Mouse (Mus musculus) embryo, embryonic 9.5 days (tissue): ENCODE results near the gene Mybphl.
A peak's percentile ranks its signal among the peaks of the same experiment; 100 is the strongest.

Experiments used
- DNase-seq: peaks from one replicate; pipeline ENCODE4 v3.0.0-alpha.2; 2017; ENCODE audit errors: extremely low spot score

Mybphl gene

GRCm38 (mm10) chr3:108372274-108372673 lies 7.6 kb downstream of the Mybphl start:
- DNase-seq: no peak

DNA sequence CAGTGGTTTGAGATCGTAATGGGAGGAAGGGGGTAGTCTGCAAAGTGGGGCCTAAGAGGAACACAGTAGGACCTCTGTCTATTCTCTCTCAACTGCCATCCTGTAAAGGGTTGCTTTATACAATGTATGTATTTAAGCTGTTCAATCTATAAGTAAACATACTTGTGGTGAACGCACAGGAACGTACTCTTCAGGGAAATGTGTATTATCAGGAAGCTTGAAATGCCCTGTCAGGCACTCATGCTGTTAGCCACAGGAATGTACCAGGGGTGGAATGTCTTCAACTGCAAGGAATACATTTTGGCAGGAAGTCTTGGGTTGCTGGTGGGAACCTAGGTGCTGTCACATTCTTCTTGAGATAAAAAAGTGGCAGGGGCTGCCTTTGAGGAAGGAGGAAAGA lies 8.0 kb downstream of the Mybphl start:
- DNase-seq: no peak

DNA sequence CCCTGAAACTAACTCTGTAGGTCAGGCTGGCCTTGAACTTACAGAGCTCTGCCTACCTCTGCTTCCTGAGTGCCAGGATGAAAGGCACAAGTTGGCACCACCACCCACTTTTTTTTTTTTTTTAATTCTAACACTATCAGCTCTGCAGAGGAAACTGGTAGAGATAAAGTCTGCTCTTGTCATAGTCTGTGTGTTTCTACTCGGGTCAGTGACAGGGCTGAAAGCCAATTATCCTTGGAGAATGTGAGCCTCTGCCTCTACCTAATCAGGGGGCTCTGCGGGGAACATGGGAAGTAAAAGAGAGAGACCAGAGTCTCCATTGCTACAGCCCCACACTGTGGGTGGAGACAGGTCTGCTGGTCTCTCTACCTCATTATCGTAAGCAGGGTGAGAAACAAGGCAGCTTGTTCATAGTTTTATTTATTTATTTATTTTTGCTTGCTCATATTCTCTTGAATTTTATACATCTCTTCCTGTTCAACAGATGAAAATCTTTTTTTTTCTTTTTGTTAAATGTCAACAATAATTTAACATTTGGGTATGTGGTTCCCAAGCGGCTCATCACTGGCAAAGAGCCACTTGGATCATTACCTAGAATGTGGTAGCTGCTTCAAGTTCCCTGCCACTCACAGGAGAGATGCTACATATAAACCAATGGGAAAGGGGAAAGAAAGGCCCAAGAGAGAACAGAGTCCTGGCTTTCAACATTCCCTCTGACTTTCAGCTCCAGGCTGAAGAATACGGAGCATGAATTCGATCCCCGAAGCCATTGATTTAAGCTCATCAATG lies 14.4 kb downstream of the Mybphl start:
- DNase-seq: no peak

GRCm38 (mm10) chr3:108380695-108381094 lies 16.0 kb downstream of the Mybphl start:
- DNase-seq: no peak

- no peak for DNase-seq
Measured at GRCm38 (mm10) chr3:108381945-108382875, 17.5 kb downstream of the Mybphl start.

DNA sequence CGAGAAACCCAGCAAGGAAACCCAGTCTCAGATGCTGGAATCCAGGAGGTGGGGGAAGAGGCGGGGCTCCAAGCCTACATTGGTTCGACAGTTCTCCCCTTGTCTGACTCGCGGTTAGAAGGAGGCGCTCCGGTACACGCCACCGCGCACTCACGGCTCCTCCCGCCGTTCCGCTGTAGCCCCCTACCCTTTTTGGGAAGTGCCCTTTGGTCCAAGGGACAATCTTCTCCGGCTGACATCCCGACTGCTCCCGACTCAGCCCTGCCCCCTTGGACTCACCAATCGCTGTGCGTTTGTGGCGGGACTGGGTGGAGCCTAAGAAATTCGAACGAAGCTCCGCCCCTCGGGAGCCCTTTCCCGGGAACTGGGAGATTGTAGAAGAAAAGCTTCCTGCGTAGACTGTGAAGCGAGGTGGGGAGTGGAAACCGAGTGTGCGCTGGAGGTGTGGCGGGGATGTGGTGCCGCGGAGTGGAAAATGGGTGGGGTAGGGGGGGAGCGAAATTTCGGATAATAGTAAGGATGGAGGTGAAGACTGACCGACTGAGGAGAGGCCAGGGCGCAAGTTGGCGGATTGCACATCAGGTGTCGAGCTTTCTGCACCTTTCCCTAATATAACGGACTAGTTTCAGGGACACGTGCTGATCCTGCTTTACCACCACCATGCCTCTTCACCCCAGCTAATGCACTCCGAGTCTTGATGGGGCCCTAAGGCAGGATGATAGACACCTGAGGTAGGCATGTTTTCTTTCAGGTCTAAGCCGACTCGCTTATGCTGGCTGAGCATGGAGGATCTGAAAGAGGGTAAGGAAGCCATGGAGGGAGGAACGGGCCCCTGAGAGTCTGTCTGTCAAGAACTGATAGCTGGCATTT lies 19.0 kb downstream of the Mybphl start, which contains the start of gene Psrc1:
Gene Psrc1 (plus strand): TSS at position 355 of the 870 bp plus-strand sequence.
- DNase-seq: peak; percentile 91

GRCm38 (mm10) chr3:108384425-108384824 lies 19.7 kb downstream of the Mybphl start:
- no peak for DNase-seq

DNA sequence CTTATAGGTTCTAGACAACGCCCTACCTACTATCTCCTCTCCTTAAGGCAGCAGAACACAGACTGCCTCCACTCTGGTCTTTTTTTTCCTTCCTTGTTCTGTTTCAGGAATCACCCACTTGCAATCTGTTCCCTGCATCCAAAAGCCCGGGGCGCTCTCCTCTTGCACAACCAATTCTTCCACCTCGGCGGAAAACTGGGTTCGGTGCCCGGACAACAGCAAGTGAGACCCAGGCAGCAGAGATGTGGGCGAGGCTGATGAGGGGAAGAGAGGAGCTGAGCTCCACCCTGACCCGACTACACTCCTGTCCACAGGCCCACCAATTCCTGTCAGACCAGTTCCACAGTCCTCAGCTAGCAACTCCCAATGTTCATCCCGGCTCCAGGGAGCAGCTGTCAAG lies 21.5 kb downstream of the Mybphl start:
- DNase-seq: no peak

DNA sequence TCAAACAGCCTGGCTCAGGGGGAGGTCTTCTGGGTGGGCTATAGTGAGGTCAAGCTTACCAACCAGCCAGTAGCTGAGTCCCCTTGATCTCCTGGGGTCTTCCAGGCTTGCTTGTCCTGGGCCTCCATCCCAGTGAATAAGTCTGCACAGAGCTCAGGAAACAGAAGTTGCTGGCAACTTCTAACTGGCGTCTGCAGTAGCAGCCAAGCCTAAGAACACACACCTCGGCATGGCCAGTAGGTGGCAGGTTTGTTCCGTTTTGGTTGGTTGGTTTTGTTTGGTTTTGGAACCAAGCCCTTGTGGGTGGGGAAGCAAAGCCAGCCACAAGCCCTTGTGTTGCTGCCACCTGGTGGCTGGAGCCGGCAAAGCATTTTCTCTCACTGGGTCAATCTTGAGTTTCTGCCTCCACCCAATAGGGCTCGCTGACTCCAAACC lies 24.4 kb downstream of the Mybphl start:
- DNase-seq: peak; percentile 96

- DNase-seq: no peak
Measured at GRCm38 (mm10) chr3:108392299-108392698, 27.6 kb downstream of the Mybphl start.

DNA sequence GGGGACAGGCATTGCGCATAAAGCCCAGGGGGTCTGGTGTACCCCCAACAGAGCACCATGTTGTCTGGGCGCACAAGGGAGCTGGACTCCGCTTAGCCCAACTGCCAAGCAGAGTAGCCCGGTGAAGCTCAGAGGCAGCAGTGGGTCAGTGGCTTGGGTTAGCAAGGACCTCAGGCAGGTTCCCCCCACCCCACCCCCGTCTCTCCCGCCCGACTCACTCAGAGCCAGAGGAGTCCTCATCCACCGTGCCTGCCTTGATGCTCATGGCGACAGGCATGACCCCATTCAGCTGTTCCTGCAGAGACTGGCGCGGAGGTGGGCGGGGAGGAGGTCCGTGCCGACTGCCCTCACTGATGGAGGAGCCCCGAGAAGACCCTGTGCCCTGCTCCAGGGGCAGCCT lies 28.1 kb downstream of the Mybphl start:
- no peak for DNase-seq

- no peak for DNase-seq
Measured at GRCm38 (mm10) chr3:108398281-108398680, 33.6 kb downstream of the Mybphl start.

DNA sequence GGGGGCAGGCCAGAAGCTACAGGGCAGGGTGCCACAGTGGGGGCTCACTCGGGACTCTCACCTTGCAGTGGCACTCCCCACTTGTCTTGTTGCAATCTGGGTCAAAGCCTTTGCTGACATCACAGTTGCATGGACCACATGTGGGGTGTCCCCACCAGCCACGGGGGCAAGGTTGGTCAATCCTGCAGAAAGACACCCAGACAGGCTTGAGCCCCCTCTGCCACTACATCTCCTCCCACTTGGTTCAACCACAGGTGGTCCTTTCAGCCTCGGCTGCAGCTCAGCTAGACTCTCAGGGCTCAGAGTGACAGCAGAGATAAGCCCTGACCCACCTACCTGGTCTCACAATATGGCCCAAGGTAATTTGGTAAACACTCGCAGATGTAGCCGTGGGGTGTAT lies 35.7 kb downstream of the Mybphl start:
- no peak for DNase-seq

DNA sequence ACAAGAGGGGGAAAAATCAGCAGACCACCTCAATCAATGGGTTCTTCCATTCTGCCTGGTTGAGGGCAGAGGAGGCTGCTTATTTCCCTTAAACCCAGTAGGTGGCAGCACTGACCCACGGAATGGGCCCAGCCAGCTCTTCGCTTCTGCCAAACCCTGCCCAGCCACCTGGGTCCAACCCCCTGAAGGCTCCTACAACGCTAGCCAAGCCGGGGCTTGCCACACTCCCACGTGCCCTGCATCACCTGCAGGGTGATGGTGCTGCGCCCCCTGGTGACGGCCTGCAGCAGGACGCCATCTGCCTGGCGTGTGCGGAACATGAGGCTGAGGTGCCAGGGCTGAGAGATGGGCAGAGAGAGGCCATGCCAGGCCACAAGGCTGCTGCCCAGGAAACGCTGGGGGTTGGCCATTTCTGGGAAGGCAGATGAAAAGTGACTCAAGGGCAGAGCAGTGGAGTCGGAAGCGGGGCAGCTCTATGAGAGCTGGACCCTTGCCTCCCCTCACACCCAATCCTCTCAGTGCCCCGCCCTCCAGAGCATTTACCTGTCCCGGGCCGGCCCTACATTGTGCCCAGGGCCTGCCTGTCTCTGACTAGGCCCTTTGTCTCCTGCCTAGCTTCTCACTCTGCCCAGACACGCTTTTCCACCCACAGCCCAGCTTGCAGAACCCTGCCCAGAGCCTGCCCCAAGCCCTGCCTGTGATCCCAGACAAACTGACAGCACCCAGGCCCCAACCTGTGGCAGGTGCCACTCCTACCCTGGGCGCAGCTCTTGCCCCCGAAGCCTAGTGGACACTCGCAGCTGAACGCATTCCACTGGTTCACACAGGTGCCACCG lies 37.2 kb downstream of the Mybphl start:
- peak; percentile 81 for DNase-seq

DNA sequence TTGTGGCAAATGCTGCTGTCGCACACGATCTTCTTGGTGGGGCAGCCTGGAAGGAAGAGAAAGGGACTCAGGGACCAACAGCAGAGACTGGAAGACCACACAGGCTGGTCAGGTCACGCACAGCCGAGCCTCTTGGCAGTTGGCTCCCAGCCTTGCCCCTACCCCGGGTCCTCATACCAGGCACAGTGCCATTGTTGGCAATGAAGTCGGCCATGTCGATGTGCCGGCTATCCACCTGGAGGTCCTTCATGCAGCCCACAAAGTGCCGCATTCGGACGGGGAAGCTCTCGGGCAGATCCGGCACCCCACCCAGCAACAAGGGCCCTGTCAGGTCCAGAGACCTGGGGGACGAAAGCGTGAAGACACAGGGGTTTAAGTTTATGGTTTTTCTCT lies 37.8 kb downstream of the Mybphl start:
- DNase-seq: no peak

- no peak for DNase-seq
Measured at GRCm38 (mm10) chr3:108405536-108406305, 41.0 kb downstream of the Mybphl start.

- no peak for DNase-seq
Measured at GRCm38 (mm10) chr3:108406306-108406885, 41.7 kb downstream of the Mybphl start.

- DNase-seq: no peak
Measured at GRCm38 (mm10) chr3:108408517-108409008, 43.9 kb downstream of the Mybphl start.

GRCm38 (mm10) chr3:108409656-108410358 lies 45.1 kb downstream of the Mybphl start:
- DNase-seq: no peak
